Mouse (Mus musculus) 3134 (cell line): ENCODE results near the gene Myl7.
A peak's percentile ranks its signal among the peaks of the same experiment; 100 is the strongest.

ENCODE experiments used
- DNase-seq: peaks from one replicate; pipeline ENCODE4 v3.0.0-alpha.2; 2011; ENCODE audit warnings: low spot score; ENCODE audit not compliant: insufficient read length; ENCODE audit errors: extremely low read depth

The Myl7 gene

DNA sequence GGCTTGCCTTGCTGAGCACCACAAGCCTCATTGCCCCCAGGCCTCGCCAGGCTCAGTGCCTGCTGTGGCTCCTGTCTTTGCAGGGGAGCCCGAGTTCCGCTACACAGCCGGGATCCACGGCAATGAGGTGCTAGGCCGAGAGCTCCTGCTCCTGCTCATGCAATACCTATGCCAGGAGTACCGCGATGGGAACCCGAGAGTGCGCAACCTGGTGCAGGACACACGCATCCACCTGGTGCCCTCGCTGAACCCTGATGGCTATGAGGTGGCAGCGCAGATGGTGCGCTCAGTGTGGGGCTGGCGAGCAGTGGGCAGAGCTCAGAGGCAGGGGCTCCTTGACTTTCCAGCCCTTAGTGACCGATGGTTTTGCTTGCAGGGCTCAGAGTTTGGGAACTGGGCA is 29.3 kb downstream of the Myl7 start:
- no peak for DNase-seq

DNA sequence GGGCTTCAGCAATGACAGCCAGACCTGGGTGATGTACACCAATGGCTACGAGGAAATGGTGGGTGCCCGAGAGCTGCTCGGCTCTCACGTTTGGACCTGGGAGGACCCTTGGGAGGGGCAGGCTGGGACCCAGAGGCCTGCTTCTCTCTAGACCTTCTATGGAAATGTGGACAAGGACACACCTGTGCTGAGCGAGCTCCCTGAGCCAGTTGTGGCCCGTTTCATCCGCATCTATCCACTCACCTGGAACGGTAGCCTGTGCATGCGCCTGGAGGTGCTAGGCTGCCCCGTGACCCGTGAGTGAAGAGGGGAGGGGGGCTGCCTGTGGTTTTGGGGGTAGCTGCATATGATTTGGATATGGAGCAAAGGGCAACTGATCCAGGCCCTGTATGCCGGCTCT is 30.3 kb downstream of the Myl7 start:
- DNase-seq = no peak

DNA sequence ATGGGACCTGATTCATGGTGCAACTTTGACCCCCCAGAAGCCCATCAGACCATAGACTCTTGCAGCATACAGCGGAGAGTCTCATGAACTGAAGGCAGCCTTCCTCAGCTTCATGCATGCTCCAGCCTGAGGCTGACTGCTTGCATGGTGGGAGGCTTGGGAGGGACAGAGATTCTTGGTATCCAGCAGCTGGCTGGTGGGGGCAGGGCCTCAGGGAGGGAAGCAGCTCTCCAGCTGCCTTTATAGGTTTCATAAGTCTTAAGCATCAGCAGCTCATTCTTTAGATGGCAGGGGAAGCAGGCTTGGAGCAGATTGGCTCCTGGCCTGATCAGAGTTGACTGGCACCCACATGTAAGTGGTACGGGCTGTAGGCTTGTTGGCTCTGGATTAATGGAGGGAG is 31.4 kb downstream of the Myl7 start:
- DNase-seq = no peak

DNA sequence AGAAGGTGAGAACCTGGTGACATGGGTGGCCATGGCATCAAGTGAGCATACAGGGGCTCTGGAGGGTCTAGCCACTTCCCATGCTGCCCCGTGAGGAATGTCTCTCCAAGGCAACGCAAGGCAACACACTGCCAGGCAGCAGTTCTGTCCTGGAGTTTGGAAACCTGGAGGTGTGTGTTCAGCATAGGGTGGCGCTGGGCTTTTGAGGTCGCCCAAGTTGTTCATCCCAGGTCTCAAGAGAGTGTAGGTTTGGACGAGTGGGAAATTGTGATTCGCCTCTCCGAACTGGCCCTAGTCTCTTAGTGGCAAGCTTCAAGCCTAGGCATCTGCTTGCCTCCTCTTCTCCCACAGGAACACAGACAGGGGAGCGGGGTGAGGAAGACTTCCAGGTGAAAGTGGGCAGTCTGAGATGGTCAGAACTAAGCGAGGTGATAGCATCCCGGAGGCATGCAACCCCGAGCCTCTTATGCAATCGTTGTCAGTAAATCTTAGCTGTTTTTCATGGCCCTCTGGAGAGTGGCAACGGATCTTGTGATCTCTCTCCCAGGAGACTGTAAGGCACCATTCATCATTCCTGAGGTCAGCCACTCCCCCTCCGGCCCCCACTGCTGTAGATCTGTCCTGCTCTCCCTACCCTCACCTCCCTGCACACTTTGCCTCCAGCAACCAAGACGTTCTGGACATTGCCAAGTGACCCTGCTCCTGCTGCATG is 36.0 kb downstream of the Myl7 start:
- DNase-seq = peak; percentile 79

DNA sequence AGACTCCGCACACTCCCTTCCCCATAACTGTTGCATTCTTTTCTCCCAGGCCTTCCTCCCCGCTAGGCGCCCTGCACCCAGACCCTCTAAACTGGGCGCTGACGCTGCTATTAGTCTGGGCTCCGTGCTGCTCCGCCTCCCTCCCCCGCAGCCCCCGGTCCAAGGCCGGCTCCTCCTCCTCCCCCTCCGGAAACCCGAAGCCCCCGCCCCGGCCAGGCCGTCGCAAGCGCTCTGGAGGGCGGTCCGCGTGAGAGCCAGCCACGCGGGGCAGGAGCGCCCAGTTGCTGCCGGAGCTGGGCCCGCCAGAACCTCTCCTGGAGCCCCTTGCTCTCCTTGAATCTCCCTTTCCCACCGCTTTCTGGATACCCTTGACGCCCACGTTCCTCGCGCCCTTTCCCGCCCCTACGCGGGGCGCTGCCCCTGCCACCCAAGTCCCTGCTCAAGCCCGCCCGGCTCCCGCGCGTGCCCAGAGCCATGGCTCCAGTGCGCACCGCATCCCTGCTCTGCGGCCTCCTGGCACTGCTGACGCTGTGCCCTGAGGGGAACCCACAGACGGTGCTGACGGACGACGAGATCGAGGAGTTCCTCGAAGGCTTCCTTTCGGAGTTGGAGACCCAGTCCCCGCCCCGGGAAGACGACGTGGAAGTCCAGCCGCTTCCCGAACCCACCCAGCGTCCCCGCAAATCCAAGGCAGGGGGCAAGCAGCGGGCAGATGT is 36.7 kb downstream of the Myl7 start, which contains the start of gene Aebp1:
Aebp1 (plus strand) TSS at position 270 of the 716 bp plus-strand sequence.
- peak; percentile 82 for DNase-seq

DNA sequence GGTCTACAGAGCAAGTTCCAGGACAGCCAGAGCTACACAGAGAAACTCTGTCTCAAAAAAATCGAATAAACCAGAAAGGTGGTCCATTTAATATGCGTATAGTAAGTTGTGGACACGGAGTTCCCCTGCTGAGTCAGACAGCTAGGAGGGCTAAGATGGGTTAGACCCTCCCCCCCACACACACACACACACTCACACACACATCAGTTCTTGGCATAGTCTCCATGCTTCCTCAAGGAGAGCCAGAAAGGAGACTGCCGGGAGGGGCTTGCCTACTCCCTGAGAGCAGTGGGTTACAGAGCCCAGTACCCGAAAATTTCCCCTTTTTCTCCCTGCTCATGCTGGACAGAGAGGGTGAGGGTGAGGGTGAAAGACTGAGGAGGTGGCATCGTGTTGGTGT is 37.9 kb downstream of the Myl7 start:
- peak; percentile 65 for DNase-seq

DNA sequence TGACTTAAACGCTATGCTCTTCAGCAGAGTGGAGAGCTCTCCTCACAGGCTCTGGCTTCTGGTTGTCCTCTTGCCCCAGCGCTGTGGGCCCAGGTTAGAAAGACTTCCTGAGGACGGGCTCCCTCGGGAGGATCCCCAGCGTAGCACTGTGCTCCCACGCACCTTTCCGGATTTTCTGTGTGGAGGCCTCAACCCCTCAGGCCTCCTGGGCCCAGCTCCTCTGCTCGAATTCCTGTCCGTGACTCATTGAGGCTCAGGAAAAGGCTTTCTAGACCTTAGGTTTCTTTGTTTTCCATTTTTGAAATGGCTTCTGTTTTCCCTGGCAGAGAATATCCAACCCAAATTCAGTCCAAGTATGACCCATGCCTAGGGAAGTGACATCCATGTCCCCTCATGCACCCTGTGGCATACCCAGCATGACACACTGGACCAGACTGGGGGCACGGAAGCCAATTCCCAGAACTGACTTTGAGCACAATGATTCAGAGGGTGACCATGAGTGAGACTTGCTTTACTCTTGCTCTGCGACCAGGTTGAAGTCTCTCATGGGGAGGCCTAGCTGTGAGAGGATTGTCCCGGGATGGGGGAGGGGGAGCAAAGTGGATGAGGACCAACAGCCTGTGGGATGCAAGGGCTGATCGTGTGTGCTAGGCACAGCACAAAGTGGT is 38.6 kb downstream of the Myl7 start:
- DNase-seq = peak; percentile 81

DNA sequence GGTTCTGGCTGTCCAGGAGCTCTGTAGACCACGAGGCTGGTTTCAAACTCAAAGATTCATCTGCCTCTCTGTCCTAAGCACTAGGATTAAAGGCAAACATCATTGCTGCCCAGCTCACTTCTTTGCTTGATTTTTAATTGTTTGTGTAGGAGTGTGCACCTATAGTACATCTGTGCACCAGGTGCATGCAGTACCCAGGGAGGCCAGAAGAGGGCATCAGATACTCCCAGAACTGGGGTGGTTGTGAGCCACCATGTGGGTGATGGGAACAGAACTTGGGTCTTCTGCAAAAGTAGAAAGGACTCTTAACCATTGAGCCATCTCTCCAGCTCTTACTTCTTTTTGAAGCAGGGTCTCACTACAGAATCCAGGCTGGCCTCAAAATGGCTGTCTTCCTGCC is 39.9 kb downstream of the Myl7 start:
- DNase-seq = no peak

DNA sequence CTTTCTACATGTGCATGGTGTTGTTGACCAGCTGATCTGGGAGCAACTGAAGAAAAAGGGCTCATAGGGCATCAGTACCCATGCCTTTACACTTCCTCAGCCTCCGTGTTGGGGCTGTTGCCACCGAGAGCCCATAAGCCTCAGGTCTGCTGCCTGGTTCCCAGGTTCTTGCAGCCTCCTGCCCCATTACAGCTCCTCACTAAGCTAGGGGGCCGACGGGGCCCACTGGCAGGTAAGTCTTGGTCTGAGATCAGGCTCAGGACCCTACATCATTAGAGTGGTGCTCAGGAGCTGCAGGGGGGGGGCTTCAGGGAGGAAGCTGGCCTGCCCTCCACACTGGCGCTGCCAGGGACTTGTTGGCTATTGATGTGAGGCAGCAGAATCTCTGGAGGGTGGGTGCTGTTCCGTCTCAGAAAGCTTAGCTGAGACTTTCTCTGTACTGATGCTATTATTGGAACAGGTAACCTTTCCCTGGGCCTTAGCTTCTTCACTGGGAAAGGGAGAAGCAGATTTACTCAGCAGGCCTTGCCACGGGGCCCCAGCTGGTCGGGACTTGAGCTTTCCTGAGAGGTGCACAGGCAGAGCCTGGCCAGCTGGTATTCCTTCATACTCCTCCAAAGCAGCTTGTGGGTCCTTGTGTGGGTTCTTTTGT is 42.0 kb downstream of the Myl7 start:
- no peak for DNase-seq

DNA sequence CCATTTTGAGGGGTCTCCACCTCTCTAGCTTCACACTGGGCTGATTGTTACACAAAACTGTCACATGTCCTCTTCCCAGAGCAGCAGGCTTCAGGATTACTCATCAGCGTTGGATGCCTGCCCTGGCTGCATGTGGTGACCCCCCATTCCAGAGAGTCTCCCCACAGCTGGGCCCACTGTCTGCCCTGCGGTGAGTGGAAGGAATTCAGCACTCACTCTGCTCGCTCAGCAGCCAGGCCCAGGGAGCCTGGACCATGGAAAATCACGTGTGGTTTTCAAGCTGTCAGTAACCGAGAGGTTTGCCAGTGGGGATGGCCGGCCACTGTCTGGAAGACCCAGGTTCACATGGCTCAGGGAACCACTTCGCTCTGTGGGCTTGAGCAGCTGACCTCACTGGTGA is 42.7 kb downstream of the Myl7 start:
- peak; percentile 92 for DNase-seq

DNA sequence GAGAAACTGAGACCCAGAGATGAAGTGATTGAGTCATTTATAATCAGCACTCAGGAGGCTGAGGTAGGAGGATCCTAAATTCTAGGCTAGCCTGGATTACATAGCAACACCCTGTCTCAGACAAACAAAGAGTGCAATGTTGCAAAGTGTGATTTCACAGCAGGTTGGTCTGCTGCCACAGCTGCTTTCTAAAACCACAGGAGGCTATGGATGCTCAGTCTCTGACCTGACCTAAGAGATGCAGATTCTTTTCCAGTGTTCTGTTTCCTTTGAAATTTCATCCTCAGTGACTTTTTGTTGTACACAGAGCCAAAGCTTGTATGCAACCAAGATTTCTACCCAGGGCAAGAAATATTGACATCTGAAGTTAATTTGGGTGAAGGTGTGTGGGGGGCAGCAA is 43.1 kb downstream of the Myl7 start:
- DNase-seq = no peak

DNA sequence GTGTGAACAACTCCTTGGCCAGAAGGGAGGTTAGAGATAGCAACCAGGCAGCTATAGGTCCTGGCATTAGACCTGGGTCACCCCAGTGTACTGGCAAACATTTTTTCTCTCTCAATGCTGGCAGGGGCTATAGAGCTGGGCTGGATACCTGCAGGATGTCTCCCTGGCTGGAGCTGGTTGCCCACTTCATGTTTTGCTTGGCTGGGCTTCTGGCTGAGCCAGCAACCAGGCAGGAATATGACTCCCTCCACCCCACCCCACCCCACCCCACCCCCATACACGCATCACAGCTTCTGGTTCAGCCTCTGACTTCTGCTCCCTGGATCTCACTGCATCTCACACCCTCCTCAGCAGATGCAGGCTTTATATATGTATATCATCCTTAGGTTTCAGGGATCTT is 46.3 kb downstream of the Myl7 start:
- no peak for DNase-seq

DNA sequence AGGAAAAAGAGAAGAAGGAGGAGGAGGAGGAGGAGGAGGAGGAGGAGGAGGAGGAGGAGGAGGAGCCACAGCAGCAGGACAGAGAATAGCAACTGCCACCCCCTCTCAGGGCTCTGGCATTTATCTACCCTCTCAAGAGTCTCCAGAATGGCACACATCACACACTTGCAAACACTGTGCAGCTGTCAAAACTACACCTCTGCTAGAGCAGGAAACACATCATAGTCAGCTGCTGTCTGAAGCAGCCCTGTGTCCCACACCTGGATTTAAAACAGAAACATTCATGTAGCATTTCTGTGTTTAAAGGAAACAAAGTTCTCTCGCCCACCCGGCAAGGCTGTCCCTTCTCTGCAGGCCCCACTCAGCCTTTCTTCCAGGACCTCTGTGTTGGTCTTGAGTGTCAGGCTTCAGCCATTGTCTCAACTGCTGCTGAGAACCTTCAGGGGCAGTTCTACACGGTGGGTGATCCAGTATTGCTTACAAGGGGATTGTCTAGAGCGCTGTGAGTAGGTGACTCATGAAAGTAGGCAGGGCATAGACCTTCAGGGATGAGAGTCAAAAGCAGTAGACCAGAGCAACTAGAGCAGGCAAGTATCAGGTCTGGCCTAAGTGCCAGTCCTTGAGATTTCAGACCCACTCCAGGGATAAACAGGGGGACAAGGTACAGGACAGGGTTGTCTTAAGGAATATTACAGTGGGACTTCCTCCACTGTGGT is 47.4 kb downstream of the Myl7 start:
- DNase-seq = no peak

DNA sequence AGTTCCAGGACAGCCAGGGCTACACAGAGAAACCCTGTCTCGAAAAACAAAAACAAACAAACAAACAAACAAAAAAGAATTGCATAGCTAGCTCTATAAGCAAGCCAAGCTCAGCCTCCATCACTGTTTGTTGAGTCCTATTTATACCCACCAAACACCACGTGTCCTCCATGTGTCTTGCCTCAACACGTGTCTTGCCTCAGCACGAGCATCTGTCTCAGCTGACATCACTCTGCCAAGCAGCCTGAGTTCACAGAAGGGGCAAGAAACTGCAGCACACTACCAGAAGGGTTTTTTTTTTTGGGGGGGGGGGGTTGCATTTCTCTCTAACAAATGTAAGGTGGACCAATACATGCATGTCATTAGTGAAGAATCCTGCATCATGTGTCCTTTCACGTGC is 48.1 kb downstream of the Myl7 start:
- no peak for DNase-seq

DNA sequence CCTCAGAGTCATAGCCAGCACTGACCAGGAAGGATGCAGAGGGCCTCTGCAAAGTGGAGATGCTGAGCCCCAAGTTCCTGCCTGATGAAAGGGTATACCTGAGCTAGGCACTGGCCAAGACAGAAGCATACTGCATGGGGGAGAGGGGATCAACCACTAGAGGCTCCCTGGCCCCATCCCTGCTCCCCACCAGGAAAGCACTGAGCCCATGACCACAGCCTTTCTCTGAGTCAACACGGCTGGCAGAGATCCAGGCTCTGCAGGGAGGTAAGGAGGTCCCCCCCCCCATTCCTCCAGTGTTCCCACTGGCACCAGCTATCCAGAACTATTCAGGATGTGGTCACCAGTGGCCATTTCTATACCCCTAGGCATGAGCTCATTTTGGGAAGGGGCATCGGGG is 49.3 kb downstream of the Myl7 start:
- peak; percentile 81 for DNase-seq

DNA sequence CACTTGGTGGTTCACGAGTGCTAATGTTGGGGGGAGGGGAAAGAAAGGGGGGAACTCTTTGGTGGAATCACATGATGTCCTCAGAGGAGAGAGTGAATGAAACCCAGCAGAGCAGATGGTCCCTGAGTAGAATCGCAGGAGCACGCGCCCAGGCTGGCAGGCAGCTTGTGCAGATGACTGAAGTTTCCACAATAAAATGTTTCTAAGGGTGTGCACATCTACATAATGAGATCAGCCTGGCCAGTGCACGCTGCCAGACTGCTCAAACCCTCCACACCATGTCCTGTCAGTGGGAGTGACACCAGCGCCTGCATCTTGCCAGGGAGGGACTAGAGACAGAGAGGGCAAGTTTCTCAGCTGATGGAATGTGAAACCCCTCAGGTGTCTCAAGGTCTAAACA is 49.8 kb downstream of the Myl7 start:
- peak; percentile 75 for DNase-seq

DNA sequence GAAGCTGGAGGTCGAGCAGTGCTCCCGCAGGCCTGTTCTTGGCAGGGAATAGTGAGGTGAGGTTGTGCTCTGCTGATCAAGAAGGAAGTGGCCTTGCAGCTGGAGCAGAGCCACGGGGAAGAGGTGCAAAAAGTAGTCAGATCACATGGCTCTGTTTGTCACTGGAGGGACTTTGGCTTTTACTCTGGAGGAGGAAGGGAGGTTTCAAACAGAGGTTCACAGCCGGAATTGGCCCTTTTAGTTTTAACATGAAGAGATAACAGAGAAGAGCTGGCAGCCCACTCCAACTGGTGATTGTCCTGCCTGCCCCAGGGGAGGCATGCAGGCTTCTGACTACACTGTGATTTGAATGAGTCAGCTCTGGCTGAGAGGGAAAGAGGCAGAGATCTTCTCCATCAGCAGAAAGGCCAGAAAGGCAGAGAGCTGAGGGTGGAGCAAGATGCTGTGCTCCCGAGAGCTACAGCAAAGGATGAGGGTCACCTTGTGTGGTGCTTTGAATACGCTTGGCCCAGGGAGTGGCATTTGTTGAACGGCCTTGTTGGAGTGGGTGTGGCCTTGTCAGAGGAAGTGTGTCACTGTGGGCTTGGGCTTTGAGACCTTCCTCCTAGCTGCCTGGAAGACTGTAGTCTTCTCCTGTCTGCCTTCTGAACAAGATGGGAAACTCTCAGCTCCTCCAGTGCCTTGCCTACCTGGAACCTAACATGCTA is 51.8 kb downstream of the Myl7 start:
- peak; percentile 73 for DNase-seq
